Mouse (Mus musculus): Measurements from ENCODE around the gene Fank1. TPM values are rescaled to one million over a fixed set of nuclear protein-coding genes. Genes with fewer than 3 reads are reported as not detected.

Fank1 gene
- polyA plus RNA-seq, 1 experiment, result 0.14 TPM

- Histone ChIP-seq H3K27me3 (ENCODE audit: control insufficient read depth, insufficient read depth, insufficient read length) (no peaks in the 10 kb centered on the region), H3K36me3 (ENCODE audit: control insufficient read depth, insufficient read depth) (no peaks in the 10 kb centered on the region), H3K4me3 (no peak overlapping the region), H3K79me2 (ENCODE audit: control insufficient read depth, insufficient read depth) (peaks cover under 1% of the 10 kb centered on the region), H3ac (ENCODE audit: control insufficient read depth, insufficient read length) (no peak overlapping the region), H3K4me2 (ENCODE audit: low read depth) (no peak overlapping the region)
- no peak for TF ChIP-seq TCF12 (IDR thresholded peaks at IDR 0.05; ENCODE audit: insufficient read depth, poor library complexity, severe bottlenecking)
- TF ChIP-seq TCF3 (IDR thresholded peaks at IDR 0.05; ENCODE audit: insufficient read length, low read depth), result no peak
- TF ChIP-seq SRF (IDR thresholded peaks at IDR 0.05; ENCODE audit: control insufficient read depth, insufficient read length, low read depth), result no peak
- no peak for TF ChIP-seq MYOD1 (IDR thresholded peaks at IDR 0.05; ENCODE audit: control insufficient read depth in 1 of 3, insufficient read length in 2 of 3, low read depth in 2 of 3)
- TF ChIP-seq POLR2AphosphoS2 (IDR thresholded peaks at IDR 0.05; ENCODE audit: insufficient read length, low read depth), result no peak
- no peak for TF ChIP-seq POLR2A (IDR thresholded peaks at IDR 0.05; ENCODE audit: insufficient read length, low read depth)
- no peak for TF ChIP-seq E2F4 (IDR thresholded peaks at IDR 0.05; ENCODE audit: insufficient read depth)
- TF ChIP-seq USF1 (IDR thresholded peaks at IDR 0.05; ENCODE audit: low read depth), result no peak
Measured at GRCm38 (mm10) chr7:133748753-133749152, 27.9 kb upstream of the Fank1 start.

GRCm38 (mm10) chr7:133750666-133751065, 26.0 kb upstream of the Fank1 start:
- Histone ChIP-seq H3K79me2 (ENCODE audit: control insufficient read depth, insufficient read depth) (peaks cover 4% of the 10 kb centered on the region), H3K27me3 (ENCODE audit: control insufficient read depth, insufficient read depth, insufficient read length) (no peaks in the 10 kb centered on the region), H3K36me3 (ENCODE audit: control insufficient read depth, insufficient read depth) (no peaks in the 10 kb centered on the region), H3K4me3 (no peak overlapping the region), H3K4me2 (ENCODE audit: low read depth) (no peak overlapping the region), H3ac (ENCODE audit: control insufficient read depth, insufficient read length) (no peak overlapping the region)
- TF ChIP-seq USF1 (IDR thresholded peaks at IDR 0.05; ENCODE audit: low read depth) (no peak), POLR2AphosphoS2 (IDR thresholded peaks at IDR 0.05; ENCODE audit: insufficient read length, low read depth) (no peak), MAX (IDR thresholded peaks at IDR 0.05; ENCODE audit: low read depth) (no peak), TCF12 (IDR thresholded peaks at IDR 0.05; ENCODE audit: insufficient read depth, poor library complexity, severe bottlenecking) (no peak), MYOD1 (IDR thresholded peaks at IDR 0.05; ENCODE audit: control insufficient read depth in 1 of 3, insufficient read length in 2 of 3, low read depth in 2 of 3) (no peak), SRF (IDR thresholded peaks at IDR 0.05; ENCODE audit: control insufficient read depth, insufficient read length, low read depth) (no peak), TCF3 (IDR thresholded peaks at IDR 0.05; ENCODE audit: insufficient read length, low read depth) (no peak), MYOG (IDR thresholded peaks at IDR 0.05; ENCODE audit: control insufficient read depth in 1 of 3, insufficient read depth in 1 of 3, insufficient read length in 2 of 3, low read depth in 2 of 3) (no peak), REST (IDR thresholded peaks at IDR 0.05; ENCODE audit: insufficient read depth, insufficient read length) (no peak), POLR2A (IDR thresholded peaks at IDR 0.05; ENCODE audit: insufficient read length, low read depth) (no peak), E2F4 (IDR thresholded peaks at IDR 0.05; ENCODE audit: insufficient read depth) (no peak), CEBPB (IDR thresholded peaks at IDR 0.05; ENCODE audit: insufficient read depth, poor library complexity, severe bottlenecking) (no peak)

DNA sequence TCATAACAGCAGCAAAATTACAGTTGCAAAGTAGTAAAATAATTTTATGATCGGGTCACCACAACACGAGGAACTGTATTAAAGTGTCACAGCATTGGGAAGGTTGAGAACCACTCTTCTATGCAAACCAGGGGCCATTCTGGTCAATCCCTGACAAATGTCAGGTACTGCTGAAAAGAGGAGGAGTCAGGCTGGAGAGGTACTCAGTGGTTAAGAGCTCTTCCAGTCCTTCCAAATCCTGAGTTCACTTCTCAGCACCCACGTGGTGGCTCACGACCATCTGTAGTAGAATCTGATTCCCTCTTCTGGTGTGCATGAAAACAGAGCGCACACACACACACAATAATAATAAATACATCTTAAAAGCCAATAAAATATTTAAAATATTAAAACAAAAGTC, 25.5 kb upstream of the Fank1 start:
- H3K4me3 ChIP-seq, result no peak overlapping the region
- H3K27me3 ChIP-seq (ENCODE audit: control insufficient read depth, insufficient read depth, insufficient read length), result no peaks in the 10 kb centered on the region
- H3K36me3 ChIP-seq (ENCODE audit: control insufficient read depth, insufficient read depth), result no peaks in the 10 kb centered on the region
- H3ac ChIP-seq (ENCODE audit: control insufficient read depth, insufficient read length), result no peak overlapping the region
- TF ChIP-seq MAX (IDR thresholded peaks at IDR 0.05; ENCODE audit: low read depth), result no peak
- TF ChIP-seq REST (IDR thresholded peaks at IDR 0.05; ENCODE audit: insufficient read depth, insufficient read length), result no peak
- no peak for TF ChIP-seq MYOD1 (IDR thresholded peaks at IDR 0.05; ENCODE audit: control insufficient read depth in 1 of 3, insufficient read length in 2 of 3, low read depth in 2 of 3)
- TF ChIP-seq POLR2A (IDR thresholded peaks at IDR 0.05; ENCODE audit: insufficient read length, low read depth), result no peak
- TF ChIP-seq SRF (IDR thresholded peaks at IDR 0.05; ENCODE audit: control insufficient read depth, insufficient read length, low read depth), result no peak
- no peak for TF ChIP-seq USF1 (IDR thresholded peaks at IDR 0.05; ENCODE audit: low read depth)
- no peak for TF ChIP-seq E2F4 (IDR thresholded peaks at IDR 0.05; ENCODE audit: insufficient read depth)
- TF ChIP-seq TCF12 (IDR thresholded peaks at IDR 0.05; ENCODE audit: insufficient read depth, poor library complexity, severe bottlenecking), result no peak
- TF ChIP-seq POLR2AphosphoS2 (IDR thresholded peaks at IDR 0.05; ENCODE audit: insufficient read length, low read depth), result no peak
- no peak for TF ChIP-seq CEBPB (IDR thresholded peaks at IDR 0.05; ENCODE audit: insufficient read depth, poor library complexity, severe bottlenecking)
- no peak for TF ChIP-seq TCF3 (IDR thresholded peaks at IDR 0.05; ENCODE audit: insufficient read length, low read depth)
- no peak for TF ChIP-seq MYOG (IDR thresholded peaks at IDR 0.05; ENCODE audit: control insufficient read depth in 1 of 3, insufficient read depth in 1 of 3, insufficient read length in 2 of 3, low read depth in 2 of 3)
- no peak overlapping the region for H3K4me2 ChIP-seq (ENCODE audit: low read depth)
- peaks cover 4% of the 10 kb centered on the region for H3K79me2 ChIP-seq (ENCODE audit: control insufficient read depth, insufficient read depth)

DNA sequence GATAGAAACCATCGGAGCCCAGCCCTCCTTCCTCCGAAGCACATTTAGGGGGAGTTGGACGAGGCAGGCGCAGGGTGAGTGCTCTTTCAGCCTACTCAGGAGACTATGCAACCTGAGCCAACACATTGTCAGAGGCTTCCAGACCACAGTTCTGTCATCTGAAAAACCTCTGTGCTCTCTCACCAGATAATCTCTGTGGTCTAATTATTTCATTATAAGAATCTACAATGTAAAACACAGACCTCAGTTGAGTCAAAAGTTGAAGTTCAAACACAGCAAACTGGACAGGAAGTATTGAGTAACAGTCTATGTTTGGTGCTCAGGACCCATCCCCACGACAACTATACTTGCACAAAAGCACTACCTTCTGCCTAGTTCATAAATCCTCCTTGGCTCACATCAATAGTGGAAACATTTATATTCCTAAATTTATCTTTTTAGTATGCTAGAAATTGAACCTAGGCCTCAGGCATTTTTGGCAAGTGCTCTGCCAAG, 18.7 kb upstream of the Fank1 start:
- Histone ChIP-seq H3K79me2 (ENCODE audit: control insufficient read depth, insufficient read depth) (peaks cover 4% of the 10 kb centered on the region), H3K36me3 (ENCODE audit: control insufficient read depth, insufficient read depth) (no peaks in the 10 kb centered on the region), H3K27me3 (ENCODE audit: control insufficient read depth, insufficient read depth, insufficient read length) (no peaks in the 10 kb centered on the region), H3K4me2 (ENCODE audit: low read depth) (peak overlapping the region; percentile 40), H3ac (ENCODE audit: control insufficient read depth, insufficient read length) (no peak overlapping the region), H3K4me3 (no peak overlapping the region)
- TF ChIP-seq MYOD1 (IDR thresholded peaks at IDR 0.05; ENCODE audit: control insufficient read depth in 1 of 3, insufficient read length in 2 of 3, low read depth in 2 of 3), result no peak

DNA sequence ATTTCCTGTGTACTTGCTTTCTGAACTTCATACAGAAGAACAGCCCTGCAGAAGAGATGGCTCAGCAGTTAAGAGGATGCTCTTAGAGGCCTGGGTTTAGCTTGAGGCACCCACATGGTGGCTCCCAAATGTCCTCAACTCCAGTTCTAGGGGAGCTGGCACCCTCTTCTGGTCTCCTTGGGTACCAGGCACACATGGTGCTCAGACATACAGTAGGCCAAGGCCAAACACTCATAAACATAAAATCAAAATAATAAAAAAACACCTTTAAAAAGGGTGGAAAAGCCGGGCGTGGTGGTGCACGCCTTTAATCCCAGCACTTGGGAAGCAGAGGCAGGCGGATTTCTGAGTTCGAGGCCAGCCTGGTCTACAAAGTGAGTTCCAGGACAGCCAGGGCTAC, 17.9 kb upstream of the Fank1 start:
- peaks cover 3% of the 10 kb centered on the region for H3K79me2 ChIP-seq (ENCODE audit: control insufficient read depth, insufficient read depth)
- peak overlapping the region; percentile 40 for H3K4me2 ChIP-seq (ENCODE audit: low read depth)
- H3K36me3 ChIP-seq (ENCODE audit: control insufficient read depth, insufficient read depth), result no peaks in the 10 kb centered on the region
- H3K4me3 ChIP-seq, result no peak overlapping the region
- no peak overlapping the region for H3ac ChIP-seq (ENCODE audit: control insufficient read depth, insufficient read length)
- H3K27me3 ChIP-seq (ENCODE audit: control insufficient read depth, insufficient read depth, insufficient read length), result no peaks in the 10 kb centered on the region
- no peak for TF ChIP-seq SRF (IDR thresholded peaks at IDR 0.05; ENCODE audit: control insufficient read depth, insufficient read length, low read depth)
- no peak for TF ChIP-seq REST (IDR thresholded peaks at IDR 0.05; ENCODE audit: insufficient read depth, insufficient read length)
- TF ChIP-seq USF1 (IDR thresholded peaks at IDR 0.05; ENCODE audit: low read depth), result no peak
- no peak for TF ChIP-seq POLR2A (IDR thresholded peaks at IDR 0.05; ENCODE audit: insufficient read length, low read depth)
- no peak for TF ChIP-seq E2F4 (IDR thresholded peaks at IDR 0.05; ENCODE audit: insufficient read depth)
- TF ChIP-seq TCF3 (IDR thresholded peaks at IDR 0.05; ENCODE audit: insufficient read length, low read depth), result no peak
- TF ChIP-seq TCF12 (IDR thresholded peaks at IDR 0.05; ENCODE audit: insufficient read depth, poor library complexity, severe bottlenecking), result no peak
- TF ChIP-seq MAX (IDR thresholded peaks at IDR 0.05; ENCODE audit: low read depth), result no peak
- no peak for TF ChIP-seq POLR2AphosphoS2 (IDR thresholded peaks at IDR 0.05; ENCODE audit: insufficient read length, low read depth)
- TF ChIP-seq MYOG (IDR thresholded peaks at IDR 0.05; ENCODE audit: control insufficient read depth in 1 of 3, insufficient read depth in 1 of 3, insufficient read length in 2 of 3, low read depth in 2 of 3), result no peak
- TF ChIP-seq CEBPB (IDR thresholded peaks at IDR 0.05; ENCODE audit: insufficient read depth, poor library complexity, severe bottlenecking), result no peak
- TF ChIP-seq MYOD1 (IDR thresholded peaks at IDR 0.05; ENCODE audit: control insufficient read depth in 1 of 3, insufficient read length in 2 of 3, low read depth in 2 of 3), result no peak

Measured in myocyte (in vitro differentiated cells).